Mouse (Mus musculus): ENCODE data around the gene Olfr153.
"Not testable (repeated sequence)": the region's sequence is repeated elsewhere in the genome, so short reads cannot be mapped to it uniquely, and the experiment has no call there.

Olfr153 gene

GRCm38 (mm10) chr2:87531496-87531895 lies at the start of gene Olfr153:
TSS of gene Olfr153 (plus strand) at chr2:87531796.
- no peak for DNase-seq (ENCODE audit: low spot score)

DNA sequence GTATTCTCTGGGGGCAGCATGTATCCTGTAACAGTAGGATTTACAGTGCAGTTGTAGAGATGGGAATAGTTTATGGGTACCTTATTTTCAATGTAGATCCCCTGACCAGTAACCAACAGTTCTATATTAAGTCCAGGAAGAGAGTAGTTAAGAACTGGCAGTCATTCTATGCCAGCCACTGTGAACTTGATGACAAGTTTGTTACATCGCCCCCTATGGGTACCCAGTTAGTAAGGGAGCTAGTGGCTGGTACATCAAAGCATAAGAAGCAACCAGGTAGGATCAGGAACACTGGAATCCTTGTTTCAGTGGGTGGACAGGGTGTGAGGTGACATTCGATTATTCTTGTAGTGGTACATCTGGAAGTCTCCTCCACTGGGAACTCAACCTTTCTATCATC lies 49.3 kb upstream of the Olfr153 start:
- DNase-seq (ENCODE audit: low spot score), result no peak

DNA sequence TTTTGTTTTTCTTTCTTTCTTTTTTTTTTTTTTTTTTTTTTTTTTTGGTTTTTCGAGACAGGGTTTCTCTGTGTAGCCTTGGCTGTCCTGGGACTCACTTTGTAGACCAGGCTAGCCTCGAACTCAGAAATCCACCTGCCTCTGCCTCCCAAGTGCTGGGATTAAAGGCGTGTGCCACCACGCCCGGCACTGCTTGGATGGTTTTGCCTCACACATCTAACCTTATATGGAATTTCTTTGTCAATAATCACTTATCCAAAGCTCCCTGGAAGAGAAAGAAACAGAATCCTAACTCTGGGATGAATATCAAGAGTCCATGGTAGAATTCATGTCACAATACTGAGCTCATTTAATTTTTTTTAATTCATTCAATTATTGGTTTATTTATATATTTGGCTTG lies 34.6 kb upstream of the Olfr153 start, which contains the start of gene Pramel7:
Gene Pramel7 (minus strand): TSS at position 101 of the 400 bp plus-strand sequence.
- DNase-seq (ENCODE audit: low spot score), result not testable (repeated sequence)

GRCm38 (mm10) chr2:87506265-87506664 lies 25.3 kb upstream of the Olfr153 start, which contains the start of gene Pramel6:
TSS of gene Pramel6 (plus strand) at chr2:87506565.
- DNase-seq (ENCODE audit: low spot score), result no peak

- no peak for DNase-seq (ENCODE audit: low spot score)
Measured at GRCm38 (mm10) chr2:87515046-87515445, 16.6 kb upstream of the Olfr153 start.

GRCm38 (mm10) chr2:87515457-87516060 lies 16.0 kb upstream of the Olfr153 start:
- DNase-seq (ENCODE audit: low spot score), result no peak

DNA sequence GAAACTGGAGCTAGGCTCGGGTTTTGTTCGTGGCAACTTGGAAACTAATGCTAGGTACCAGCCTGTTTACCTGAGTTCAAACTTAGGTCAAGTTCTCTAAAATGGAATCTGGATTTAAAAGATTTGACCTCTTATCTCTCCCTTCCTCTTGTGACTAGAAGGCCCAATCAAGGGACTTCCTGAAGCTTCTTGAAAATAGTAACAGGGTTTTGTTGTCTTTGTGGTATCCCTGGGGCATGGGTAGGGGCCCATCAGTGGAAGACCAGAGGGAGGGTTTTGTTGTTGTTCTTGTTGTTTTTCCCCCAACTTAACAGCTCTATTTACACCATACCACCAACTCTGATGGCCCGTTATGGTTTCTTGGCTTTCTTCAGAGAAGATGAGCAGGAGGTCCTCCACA lies 15.0 kb upstream of the Olfr153 start:
- DNase-seq (ENCODE audit: low spot score), result no peak

- DNase-seq (ENCODE audit: low spot score), result no peak
Measured at GRCm38 (mm10) chr2:87520651-87521050, 10.9 kb upstream of the Olfr153 start.

DNA sequence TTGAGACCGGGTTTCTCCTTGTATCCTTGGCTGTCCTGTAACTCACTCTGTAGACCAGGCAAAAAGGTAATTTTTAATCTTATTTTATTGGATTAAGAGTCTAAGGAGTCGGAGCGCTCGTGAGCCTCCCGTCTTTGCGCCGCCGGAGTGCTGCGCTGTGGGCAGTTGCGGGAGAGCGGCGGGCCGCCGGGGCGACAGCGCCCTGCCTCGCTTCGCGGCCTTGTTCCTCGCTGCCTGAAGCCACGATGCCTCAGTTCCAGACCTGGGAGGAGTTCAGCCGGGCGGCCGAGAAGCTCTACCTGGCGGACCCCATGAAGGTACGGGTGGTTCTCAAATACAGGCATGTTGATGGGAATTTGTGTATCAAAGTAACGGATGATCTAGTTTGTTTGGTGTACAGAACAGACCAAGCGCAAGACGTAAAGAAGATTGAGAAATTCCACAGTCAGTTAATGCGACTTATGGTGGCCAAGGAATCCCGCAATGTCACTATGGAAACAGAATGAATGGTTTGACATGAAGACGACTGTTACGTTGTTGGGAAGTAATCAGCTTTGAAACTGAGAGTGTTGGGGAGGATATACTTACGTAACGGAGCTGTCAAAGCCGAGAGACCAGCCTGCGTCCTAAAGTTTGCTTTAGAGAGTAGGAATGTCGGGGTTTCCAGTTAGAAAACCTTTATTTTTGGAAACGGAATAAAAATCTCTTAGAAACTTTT lies 5.5 kb upstream of the Olfr153 start:
- not testable (repeated sequence) for DNase-seq (ENCODE audit: low spot score)

DNA sequence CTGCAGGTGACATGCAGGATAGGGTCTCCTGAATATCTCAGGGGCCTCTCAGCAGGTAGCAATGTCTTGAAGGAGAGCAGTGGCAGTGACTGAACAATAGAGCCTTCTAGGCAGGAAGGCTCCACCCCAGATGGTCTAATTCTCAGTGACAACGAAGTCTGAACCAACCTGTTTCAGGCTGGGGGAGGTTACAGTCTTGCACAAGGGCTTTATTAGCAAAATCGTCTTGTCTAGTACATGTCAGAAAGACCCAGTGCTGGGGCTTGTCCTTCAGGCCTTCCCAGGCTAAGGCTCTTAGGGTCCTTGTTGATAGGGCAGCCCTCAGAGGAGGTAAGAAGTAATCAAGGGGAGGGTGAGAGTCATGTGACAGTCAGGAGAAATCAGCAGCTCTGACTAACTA lies 3.2 kb downstream of the Olfr153 start:
- no peak for DNase-seq (ENCODE audit: low spot score)

DNA sequence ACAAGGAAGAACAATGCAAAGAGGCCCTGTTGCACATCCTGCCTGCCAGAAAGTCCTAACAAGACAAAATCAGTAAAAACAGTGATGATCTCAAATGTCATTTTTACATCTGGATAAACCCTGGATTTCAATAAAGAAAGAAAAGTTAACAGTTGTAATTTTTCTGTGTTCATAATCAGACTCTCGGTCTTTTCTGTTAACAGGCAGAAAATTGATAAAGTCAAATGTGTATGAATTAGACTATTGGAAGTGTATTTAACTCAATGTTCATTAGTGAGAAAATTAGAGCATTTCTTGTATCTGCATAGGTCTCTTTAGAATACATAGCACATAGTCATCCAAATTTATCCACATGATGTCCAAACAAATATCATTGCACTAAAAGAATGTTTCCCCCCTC lies 13.8 kb downstream of the Olfr153 start, which contains the start of gene Olfr1128:
Gene Olfr1128 (minus strand): TSS at position 101 of the 400 bp plus-strand sequence.
- DNase-seq (ENCODE audit: low spot score), result no peak

- DNase-seq (ENCODE audit: low spot score), result not testable (repeated sequence)
Measured at GRCm38 (mm10) chr2:87573602-87574001, 42.0 kb downstream of the Olfr153 start, which contains the start of gene Olfr1129. TSS of gene Olfr1129 (plus strand) at chr2:87573902.

All from urinary bladder, postnatal 10 days (tissue).